Mouse (Mus musculus) spleen, postnatal 14 days (tissue): ENCODE data around the gene Zbtb49.

Experiments
- DNase-seq, 2 experiments: peaks; one replicate each; pipeline ENCODE4 v3.0.0; 2021 to 2022; ENCODE audit warnings: low spot score in 2 of 2

Gene Zbtb49

DNA sequence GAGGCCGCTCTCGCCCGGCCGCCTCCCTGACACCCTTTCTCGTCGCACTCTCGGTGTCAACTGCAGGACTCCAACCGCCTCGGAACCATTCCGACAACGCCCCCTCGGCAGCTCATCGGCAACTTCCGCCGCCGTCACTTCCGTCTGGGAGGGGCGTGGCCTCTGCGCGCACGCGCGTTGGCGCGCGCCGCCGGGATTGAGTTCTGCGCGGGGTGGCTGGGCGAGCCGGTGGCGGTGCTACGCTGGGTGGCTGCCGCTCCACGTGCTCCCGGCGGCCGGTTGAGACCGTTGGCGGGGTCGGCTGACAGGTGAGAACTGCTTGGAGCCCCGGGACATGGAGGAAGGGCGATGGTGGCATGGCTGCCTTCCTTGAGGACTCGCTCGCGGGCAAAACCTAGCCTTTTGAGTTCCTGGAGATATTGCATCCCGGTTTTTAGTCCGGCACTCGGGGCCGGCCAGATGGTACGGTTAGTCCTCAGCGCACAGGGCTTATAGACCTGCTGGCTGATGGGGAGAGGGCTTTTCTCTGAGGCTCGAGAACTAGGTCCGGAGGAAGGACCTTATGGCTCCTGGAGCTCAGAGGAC lies at the start of gene Zbtb49, which contains the start of gene Lyar:
TSS of gene Zbtb49 (minus strand) at position 130 of the 585 bp plus-strand sequence.
TSS of gene Lyar (plus strand) at position 143 of the 585 bp plus-strand sequence.
- DNase-seq, result peak; percentile 92 to 95

DNA sequence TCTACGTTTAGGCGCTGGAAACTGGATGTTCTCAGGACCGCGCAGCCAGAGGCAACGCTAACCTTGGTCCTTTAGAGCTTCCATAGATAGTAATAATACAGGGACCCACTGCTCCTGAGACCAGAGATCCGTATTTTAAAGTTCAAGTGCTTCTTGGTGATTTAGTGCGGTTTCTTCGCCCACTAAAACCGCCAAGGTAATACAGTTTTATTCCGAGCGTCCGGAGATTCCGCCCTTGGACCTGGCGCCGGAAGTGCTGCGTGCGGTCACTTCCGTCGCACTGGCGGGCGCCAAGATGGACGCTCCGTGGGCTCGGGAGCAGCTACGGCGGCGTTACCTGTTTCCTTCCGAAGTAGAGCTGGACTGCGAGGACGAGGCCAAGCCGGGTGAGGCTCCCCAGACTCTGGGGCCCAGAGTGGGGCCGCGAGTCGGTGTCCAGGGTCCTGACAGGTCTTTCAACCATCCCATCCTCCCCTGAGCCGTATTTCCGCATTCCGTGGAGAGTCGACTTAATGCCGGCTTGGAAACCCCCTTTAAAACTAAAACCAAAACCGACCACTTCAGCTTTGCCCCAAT lies 39.9 kb upstream of the Zbtb49 start, which contains the start of gene Tmem128:
TSS of gene Tmem128 (plus strand) at position 79 of the 576 bp plus-strand sequence.
- DNase-seq, result peak; percentile 26 to 49

DNA sequence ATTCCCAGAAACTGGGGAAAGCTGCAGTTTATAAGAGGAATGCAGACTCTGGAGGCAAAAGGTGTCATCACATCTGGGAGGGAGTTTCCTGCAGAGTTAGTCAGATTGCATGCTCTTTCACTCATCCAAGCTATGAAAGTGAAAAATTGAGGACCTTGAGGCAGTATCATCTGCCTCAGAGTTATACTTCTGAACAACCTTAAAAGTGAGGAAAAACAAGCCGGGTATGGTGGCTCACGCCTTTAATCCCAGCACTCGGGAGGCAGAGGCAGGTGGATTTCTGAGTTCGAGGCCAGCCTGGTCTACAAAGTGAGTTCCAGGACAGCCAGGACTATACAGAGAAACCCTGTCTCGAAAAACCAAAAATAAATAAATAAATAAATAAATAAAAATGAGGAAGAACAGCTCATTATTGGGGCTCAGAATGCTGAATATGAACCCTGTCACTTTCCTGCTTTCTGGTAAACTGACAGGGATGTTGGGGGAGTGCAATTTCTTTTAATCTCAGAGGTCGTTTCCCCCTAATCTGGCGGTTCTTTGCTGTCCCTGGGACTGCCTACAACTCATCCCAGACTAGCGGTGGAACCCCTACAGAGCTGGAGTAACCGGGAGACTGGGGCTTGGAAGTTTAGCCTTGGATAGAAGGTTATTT lies 39.3 kb upstream of the Zbtb49 start:
- no peak for DNase-seq

DNA sequence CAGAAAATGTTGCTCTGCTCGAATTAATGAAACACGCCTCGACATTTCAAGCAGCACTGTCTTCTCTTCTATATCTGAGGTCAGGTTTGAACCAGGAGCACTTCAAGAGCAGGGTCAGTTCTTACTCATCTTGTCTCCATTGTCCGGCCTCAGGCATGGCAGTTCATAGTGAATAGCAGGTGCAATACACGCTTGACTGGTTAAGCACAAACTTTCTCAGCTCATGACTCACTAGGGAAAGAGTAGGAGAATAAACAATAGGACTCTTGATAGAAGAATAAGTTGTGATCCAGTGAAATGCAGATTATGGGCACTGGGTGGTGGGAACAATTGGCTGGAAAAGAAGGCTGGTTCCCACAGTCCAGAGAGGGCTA lies 38.5 kb upstream of the Zbtb49 start:
- DNase-seq, result no peak

DNA sequence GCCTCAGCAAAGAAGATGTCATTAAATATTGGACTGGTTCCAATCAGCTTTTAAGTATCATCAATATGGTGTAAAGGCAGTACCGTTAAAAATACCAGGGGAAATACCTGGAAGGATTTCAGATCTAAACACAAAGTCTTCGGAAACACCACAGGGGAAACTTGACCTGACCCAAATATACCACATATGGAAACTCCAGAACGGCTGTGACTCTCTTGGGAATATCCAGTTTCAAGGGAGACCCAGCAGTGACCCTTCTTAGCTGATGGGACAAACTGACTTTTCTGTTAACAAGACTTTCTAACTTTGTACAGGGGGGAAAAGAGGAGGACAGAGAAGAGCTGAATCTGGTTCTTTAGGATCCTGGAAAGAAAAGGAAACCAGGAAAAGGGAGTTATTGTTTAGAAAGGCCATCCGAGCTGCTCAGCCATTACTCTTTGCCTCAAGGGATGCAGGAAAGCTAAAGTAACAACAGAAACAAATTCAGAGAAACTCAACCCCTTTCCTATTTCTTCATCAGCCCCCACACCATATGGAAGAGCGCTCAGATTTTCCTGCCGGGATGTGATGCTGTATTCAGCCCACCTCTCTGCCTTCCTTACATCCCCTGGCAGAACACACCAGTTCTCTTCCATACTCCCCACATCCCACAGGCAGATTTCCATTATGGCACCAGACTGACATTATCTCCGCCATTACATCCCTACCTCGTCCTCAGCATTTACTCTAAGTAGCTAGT lies 37.9 kb upstream of the Zbtb49 start:
- DNase-seq, result no peak

DNA sequence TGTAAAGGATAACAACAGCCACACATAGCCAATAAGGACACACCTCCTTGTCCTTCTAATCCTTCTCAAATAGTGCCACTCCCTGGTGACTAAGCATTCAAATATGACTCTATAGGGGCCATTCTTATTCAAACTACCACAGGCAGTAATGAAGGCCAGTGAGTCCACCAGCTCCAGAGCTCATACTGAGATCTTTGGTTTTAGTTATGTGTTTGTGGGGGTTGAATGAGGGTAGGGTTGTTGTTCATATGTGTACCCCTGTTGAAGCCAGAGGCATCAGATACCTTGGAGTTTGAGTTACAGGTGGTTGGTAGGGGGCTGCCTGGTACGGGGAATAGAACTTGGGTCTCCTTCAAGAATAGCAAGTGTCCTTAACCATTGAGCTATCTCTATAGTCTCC lies 36.3 kb upstream of the Zbtb49 start:
- no peak for DNase-seq

DNA sequence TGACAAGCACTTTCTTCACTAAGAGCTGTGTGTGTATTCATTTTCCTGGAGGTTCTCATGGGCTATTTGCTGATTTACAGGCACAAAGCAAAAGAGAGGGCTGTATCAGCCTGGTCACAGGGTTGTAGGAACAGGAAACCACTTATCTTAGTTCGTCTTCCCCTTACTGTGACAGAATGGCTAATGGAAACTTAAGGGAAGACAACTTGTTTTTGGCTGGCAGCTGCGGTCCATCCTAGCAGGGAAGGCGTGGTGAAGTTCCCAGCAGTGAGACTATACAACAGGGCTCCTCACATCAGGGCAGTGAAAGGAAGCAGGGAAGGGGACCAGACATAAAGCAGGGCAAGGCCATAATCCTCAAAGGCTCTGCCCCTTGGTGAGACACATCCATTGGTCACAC lies 35.4 kb upstream of the Zbtb49 start:
- DNase-seq, result no peak

DNA sequence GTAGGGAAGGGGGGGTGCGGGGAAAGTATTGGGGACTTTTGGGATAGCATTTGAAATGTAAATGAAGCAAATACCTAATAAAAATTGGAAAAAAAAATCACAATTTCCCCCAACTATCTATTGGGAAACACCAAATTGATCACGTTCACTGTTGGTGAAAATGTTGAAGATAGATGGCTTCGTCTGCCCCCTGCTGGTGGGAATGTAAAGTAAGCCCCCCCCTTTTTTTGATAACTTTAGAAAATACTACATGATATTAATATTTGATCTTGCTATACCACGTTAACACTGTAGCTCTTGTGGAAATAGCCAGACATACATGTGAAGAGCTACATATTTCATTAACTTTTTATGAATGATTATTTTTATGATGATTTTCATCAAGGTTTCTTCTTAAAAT lies 34.9 kb upstream of the Zbtb49 start:
- no peak for DNase-seq

DNA sequence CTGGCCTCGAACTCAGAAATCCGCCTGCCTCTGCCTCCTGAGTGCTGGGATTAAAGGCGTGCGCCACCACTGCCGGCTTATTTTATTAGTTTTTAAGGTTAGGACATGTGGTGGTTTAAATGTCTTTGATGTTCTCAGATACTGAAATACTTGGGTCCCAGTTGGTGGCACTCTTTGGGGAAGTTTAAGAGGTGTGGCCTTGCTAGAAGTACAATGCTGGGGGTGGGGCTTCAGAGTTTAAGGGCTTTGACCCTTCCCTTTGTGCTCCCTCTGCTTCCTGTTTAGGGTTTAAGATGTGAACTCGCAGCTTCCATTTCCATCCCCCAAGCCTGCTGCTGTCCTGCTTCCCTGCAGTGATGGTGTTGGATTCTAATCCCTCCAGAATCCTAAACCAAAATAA lies 21.7 kb upstream of the Zbtb49 start:
- DNase-seq, result no peak

DNA sequence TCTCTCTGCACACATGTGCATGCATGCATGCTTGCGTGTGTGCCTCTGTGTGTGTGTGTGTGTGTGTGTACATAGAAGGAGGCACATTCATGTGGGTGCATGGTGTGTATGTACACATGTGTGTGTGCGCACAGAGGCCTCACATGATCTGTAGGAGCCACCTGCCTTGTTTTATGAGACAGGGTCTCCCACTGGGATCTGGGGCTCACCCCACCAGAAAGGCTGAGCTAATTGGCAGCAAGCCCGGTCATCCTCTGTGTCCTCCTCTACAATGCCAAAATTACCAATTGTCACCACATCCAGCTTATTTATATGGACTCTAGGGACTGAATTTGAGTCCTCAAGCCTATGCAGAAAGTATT lies 21.2 kb upstream of the Zbtb49 start:
- DNase-seq, result no peak

DNA sequence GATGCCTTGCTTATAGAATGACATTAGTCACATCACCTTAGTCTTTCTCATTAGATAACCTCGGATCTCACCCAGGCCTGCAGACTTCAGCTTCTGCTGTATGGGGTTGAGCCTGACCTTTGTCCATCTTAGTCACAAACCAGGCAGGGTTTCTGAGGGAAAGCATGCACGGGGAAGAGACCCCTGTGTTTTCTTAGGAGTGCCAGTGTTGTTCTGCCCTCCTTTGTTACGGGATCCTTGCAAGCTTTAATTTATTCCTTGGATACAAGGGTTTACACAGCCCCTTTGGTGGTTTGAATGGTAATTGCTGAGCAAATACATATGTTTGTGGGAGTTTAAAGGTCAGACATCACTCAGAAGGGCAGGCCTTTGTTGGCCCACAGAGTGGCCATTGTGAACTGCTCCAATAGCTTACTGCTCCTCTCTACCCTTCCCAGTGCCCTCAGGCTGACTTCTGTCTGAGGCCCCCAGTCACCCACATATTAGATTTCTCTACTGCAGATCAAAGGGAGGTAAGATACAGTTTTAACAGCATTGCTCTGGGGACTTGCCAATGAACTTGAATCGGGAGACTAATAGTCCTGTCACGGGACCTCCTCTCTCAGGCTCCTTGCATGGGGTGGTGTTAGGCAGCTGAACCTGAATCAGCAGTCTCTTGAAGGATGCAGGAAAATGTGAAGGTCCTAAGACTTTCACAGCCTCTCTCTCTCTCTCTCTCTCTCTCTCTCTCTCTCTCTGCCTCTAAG lies 20.6 kb upstream of the Zbtb49 start:
- DNase-seq, result no peak

DNA sequence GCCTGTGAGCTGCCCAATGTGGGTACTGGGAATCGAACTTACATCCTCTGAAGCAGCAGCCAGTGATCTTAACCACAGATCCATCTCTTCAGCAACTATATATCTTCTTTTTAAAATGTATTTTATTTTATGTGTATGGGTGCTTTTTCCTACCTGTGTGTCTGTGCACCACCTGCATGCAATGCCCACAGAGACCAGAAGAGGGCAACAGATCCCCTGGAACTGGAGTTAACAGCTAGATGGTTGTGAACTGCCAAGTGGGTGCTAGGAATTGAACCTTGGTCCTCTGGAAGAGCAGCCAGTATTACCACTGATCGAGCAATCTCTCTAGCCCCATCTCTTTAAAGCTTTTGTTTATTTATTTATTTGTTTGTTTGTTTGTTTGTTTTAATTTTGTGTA lies 16.4 kb upstream of the Zbtb49 start:
- no peak for DNase-seq

DNA sequence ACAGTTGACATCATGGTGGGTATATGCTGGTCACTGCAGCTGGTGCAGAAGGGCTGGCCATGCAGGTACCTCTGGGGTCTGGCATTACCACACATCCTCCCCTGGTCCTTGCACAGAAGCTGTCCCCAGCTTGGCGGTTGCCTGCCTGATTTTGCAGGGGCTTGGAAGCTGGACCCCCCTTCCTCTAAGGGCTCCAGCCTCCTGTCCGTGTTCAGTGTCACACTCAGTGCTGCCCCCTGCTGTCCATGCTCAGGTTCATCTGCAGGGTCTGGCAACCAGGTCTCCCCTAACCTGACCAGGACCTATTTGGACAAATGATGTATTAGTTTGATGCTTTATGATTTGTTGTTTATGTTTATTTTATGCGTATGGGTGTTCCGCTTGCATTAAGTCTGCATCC lies 15.2 kb upstream of the Zbtb49 start:
- DNase-seq, result peak in 1 of 2 experiments; percentile 54

DNA sequence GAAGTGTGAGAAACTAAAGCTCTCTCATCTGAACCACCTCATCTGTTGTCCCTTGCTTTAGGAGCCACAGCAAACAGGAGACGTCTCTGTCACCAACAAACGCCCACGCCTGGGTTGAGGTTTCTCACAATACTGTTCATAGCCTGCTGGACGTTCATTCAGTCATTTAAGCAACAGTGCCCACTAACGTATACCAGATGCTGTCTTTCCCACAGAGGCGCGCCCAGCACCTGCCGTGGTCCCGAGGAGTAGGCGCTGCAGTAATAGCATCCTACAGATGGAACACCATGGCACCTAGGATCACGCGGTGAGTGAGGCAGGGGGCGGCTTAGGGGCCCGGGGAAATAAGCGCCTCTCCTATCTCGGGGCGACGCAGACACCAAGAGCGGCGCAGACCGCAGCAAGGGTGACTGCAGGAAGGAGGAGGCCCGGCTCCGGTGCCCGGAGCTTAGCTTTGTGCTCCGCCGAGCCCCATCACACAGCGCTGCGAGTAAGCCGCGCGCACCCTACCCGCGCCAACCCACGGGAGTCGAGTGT lies 418 bp downstream of the Zbtb49 start:
- DNase-seq, result no peak

DNA sequence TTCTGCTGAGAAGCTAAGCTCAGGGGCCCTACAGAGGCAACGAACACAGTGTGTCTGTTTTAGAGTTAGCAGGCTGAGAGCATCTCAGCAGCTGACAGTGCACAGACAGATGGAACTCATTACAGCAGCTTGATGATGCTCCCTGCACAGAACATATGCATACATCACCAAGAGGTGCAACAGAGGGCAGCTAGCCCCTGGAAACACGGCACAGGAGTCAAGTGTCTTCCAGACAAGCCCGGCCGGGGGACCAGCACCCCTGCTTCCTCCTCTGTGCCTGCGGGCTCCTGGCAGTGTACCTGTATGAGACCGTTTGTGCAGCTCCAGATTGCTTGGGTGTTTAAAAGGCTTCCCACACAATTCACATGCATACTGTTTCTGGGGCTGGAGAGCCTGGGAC lies 7.2 kb downstream of the Zbtb49 start:
- no peak for DNase-seq

DNA sequence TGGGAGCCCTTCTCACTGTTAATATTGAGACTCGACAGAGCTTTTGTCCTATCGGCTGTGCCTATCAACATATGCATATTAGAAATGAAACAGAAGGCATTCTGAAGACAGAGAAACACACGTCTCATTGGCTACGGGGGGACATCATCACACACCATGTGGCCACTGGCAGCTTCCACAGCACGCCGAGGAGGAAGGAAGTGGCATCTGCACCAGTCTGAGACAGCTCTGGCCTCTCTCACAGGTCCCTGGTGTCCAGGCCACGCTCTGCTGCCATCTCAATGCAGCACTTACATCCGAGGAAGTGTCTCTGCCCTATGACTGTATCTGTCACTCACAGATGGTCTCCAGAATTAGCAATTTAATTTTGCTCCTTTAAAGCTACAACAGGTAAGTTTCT lies 8.6 kb downstream of the Zbtb49 start:
- DNase-seq, result peak in 1 of 2 experiments; percentile 27

DNA sequence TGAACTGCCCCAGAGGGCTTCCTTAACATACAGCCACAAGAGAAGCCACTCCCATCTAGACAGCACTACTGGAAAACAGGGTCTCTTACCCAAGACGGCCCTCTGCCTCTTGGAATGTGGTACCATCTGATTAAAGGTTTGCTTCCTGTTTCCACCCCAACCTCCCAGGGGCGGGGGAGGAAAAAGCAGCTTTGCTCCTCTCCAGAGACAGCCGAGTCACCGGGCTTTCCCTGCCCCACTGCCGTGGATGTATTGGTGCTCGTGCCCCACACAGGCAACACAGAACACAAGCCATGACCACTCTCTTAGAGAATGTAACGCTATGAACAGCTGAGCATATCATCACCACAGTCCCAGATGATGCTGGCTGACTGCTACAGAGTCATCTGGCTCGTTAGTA lies 11.3 kb downstream of the Zbtb49 start:
- no peak for DNase-seq

DNA sequence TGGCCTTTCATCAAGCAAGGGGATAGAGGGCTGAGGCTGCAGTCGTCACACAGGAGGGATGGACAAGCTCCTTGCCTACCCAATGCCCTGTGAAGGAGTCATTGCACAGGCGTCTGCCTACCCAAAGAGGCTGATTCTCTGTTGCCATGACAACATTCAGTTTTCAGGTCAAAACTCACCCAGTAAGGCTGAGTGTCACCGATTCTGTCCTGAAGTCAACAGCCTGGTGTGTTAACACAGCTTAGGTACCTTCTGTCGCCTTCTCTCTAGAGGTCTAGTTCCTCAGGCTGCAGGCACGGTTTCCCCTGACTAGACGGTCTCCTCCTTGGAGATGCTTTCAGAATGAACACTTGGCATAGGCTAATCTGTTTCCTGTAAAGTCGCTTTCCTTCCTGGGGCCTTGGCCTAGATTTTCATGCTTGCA lies 14.9 kb downstream of the Zbtb49 start:
- DNase-seq, result no peak

DNA sequence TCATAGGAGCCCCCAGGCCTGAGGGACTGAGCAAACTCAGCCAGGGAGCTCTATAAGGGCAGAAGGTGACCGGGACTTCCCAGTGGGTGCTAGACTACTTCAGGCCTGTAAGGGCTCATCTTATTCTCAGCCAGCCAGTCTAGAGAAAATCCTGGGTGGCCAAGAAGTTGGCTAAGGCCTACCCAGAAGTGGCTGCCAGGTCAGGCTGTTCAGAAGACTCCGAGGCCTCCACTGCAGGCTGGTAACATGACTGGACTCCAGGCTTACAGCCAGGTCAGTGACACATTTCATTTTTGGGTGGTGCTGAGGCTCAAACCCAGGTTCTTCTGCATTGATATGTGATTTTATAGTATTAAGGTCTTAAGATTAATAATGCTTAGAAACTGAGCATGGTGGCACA lies 20.6 kb downstream of the Zbtb49 start:
- no peak for DNase-seq

DNA sequence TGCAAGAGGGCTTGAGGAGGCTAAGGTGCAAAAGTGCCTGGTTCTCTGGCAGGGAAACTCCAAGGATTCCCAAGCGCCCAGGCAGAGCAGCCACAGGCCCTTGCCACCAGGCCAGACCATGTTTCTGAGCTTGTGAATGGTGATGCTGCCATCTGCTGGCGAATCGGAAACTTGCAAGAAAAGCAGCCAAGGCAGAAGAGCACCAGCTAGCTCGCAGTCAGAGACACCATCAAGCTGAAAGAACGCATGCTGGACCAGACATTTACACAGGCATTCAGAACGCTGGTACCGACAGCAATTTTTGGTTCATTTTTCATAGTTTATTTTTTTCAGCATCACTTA lies 22.8 kb downstream of the Zbtb49 start:
- DNase-seq, result peak; percentile 30 to 58

DNA sequence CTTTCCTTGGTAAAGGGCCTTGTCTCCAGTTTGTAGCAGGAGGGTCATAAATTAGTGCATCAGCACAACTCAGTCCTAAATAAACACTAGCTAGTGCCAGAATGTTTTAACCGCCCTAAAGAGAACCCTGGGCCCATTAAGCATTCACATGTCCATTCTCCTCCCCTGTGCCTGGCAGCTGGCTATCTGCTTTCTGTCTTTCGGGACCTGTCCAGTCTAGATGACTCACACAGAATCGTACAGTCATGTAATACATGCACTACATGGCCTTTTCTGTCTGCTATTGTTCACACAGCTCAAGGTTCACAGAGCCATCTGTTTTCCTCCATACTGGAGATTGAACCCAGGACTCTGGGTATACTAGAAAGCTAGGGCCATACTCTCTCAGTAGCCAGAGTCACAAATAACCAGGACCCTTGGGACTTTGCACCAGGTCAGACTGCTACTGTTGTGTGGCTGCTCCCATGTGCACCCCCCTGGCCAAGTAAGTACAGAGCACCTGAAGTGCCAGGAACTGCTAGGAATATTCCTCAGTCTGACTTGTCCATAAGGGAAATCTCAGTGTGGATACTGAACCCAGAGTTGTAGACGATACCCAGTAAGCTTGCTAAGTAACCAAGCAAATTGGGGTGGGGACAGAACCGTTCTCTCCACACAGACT lies 23.3 kb downstream of the Zbtb49 start:
- DNase-seq, result no peak
